Mouse (Mus musculus) natural killer cell, adult 2 months (primary cell): ENCODE results near the gene Rnf11.
"Not testable (repeated sequence)": the region's sequence is repeated elsewhere in the genome, so short reads cannot be mapped to it uniquely, and the experiment has no call there.

Experiments
- DNase-seq, 2 experiments: peaks; one replicate each; pipeline ENCODE4 v3.0.0; 2022; ENCODE audit warnings: low spot score in 2 of 2

The Rnf11 gene

DNA sequence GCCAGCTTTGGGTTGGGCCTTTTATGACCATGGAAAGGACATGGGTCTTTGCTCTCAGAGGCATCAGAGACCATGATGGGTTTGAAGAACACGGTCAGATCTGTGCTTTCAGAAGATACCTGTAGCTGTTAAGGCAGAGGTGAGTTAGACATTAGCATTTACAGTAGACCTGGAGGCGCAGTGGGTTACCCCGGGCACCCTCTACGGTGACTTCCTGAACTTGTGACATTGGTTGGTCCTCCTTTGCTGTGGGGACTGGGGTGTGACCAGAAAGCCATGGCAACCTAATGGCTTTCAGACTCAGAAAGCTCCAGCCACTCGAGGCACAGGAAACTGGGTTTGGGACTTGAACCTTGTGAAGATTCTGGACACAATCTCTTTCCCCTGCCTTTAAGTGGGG is 72.3 kb downstream of the Rnf11 start:
- no peak for DNase-seq

DNA sequence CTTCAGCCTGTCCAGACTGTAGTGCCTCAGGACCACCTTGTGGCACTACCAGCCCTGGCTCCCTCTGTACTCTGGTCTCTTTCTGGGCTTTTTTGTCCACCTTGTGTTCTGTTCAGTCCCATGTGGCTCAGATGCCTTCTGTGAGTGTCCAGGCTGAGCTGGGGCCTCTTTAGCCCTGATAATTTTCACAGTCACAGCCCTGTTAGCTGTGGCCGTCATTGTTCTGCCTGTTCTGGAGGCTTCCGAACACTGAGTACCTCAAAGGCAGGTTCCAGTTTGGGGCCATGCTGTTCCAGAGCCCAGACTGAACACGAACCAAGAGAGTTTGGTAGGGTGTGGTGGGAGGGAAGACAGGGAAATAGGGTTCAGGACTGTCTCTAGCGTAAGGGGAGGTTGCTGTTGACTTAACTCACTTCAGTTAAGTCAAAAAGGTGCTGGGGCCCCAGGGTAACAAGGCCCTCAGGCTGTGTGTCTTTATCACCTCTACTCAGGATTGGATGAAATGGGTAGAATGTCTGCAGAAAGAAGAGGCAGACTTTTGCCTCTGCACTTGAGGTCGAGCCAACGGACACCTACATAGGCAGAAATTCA is 73.1 kb downstream of the Rnf11 start:
- no peak for DNase-seq

DNA sequence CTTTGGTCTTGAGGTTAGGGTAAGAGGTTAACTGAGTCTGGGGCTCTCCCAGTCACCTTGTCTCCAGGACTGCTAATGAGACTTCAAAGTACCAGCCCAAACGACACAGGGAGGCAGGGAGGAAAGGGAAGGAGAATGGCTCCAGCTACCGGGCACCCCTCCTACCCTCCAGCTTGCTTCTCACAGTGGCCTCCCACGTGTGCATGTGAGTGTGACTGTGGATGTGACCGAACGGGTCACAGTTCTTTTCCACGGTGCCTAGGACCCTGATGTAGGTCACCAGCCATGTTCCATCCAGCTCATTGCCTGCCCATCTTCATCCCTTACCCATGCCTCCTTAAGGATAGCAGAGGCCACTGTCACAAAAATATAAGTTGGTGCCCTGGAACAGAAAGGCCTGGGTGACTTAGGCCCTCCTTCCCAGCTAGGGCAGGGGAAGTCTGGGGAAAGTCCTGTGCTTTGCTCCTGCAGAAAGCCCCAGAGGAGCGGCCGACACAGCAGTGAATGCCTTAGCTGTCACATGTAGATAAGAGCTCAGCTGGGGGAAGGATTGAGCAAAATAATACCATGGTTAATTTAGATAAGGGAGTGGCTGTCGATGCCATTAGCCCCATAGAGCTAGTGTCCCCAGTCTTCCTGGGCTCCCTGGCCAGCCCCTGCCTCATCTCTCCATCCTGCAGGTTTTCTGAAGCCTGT is 73.7 kb downstream of the Rnf11 start:
- no peak for DNase-seq

DNA sequence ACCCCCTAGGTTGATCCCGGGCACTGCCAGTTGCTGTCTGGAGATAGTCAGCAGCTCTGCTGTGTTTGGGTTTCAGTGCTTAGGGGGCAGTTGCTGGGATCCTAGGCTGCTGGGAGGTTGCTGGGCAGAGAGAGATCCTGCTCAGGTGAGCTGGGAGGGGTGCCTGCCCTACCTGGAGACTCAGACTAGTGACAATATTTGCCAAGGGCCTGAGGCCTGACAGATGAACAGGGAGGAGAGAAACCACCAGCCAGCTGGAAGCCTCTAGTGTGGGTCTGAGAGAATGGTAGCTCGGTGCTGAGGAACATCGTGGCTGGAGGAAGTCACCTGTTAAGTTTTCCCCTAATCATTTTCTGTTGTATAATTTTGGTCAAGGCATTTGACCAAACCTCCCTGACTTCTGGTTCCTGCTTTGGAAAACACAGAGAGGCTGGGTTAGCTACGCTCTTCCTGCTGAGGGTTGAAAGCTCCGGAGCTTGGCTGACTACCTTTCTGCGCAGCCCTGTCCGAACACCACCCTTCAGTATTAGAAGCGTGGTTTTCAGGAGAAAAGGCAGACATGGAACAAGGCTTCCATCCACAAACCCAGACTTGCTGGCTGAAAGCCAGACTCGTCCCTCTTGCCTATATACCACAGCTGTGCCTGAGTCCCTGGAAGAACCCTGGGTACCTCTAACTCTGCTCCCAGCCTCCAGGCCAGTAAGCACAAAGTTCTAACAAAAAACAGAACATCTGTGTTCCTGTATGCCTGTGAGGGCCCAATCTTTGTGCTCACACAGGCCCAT is 76.6 kb downstream of the Rnf11 start:
- DNase-seq = no peak

DNA sequence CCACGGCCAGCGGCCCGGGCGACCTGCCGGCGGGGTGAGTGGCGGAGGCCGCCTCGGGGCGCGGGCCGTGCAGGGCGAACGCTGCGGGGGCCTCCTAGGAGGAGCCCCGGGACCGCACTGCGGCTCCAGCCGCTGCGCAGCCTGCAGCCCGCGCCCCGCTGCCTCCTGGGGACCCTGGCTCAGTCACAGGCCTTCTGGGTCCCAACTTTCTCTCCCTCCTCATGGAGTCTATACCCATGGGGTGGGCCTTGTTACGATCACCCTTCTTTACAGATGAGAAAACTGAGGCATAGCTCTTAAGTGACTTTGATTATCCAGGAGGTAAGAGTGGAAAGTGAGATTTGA is 77.4 kb downstream of the Rnf11 start:
- no peak for DNase-seq

DNA sequence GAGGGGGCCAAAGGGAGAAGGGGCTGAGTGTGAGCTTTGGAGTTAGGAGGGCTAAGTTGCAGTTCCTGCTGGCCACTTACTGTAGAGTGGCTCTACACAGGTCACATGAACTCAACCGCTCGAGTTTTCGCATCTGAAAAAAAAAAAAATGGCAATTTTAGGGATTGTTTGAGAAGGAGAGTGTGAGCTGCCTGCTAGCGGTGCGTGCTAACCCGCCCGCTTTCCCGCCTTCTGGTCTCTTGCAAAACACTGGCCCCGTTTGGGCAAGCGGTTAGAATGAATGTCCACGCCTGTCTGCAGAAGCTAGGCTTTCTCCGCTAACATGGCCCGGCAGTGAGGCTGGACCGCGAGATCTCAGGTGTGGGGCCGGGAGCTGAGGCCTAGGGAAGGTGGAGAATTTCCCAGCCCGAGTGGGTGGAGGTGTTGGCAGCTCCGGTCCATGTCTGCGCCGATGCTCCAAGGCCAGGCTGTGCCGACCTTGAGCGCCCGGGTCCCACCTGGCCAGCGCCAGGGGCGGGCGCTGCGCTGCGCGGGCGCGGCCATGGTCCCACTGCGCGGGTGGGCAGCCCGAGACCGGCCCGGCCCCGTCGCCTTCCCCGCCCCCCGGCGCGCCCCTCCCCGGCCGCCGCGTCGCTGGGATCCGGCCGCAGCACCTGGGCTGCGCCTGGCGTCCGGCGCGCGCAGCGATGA is 77.9 kb downstream of the Rnf11 start, which contains the start of gene Ttc39a:
Ttc39a (plus strand) TSS at position 138 of the 690 bp plus-strand sequence.
- DNase-seq = no peak

DNA sequence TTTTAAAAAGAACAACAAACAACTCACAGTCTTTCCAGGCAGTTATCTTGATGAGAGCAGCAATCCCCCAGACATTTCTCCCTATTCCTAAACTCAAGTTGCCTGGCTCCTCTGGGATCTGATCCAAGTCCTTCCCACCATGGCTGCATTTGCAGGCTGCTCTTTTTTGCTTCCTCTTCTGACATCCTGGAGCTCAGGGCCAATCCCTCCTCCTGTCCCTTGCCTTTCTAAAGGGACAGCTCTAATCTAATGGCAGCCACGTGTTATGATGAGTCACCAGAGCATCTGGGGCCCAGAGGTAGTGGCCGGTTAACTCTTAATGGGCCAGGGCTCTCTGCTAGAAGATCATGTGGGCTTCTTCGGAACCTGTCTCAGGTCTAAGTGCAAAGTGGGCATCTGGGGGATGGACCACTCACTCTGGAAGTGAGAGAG is 78.5 kb downstream of the Rnf11 start:
- peak in 1 of 2 experiments; percentile 3 for DNase-seq

DNA sequence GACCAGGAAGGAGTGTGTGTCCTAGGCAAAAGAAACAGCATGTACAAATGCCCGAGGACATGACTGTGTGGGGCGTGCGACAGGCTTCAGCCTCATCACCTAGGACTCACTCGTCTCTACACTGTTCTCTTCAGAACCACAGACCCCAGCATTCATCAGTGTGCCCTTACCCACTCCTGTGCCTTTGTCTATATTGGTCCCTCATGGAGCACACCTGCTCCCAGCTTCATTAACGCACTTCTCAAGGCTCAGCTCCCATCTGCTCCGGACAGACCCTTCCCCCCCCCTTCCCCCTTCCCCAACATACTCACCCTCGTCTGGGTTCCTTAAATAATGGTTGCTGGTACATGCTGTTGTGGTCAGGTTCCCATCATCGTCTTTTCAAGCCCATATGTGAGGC is 79.1 kb downstream of the Rnf11 start:
- no peak for DNase-seq

DNA sequence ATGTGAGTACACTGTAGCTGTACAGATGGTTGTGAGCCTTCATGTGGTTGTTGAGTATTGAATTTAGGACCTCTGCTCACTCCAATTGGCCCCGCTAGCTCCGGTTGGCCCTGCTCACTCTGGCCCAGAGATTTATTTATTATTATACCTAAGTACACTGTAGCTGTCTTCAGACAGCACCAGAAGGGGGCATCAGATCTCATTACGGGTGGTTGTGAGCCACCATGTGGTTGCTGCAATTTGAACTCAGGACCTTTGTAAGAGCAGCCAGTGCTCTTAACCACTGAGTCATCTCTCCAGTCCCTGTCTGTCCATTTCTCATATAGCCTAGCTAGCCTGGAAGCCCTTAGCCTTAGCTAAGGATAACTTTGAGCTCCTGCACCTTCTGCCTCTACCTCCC is 79.6 kb downstream of the Rnf11 start:
- DNase-seq = not testable (repeated sequence)

DNA sequence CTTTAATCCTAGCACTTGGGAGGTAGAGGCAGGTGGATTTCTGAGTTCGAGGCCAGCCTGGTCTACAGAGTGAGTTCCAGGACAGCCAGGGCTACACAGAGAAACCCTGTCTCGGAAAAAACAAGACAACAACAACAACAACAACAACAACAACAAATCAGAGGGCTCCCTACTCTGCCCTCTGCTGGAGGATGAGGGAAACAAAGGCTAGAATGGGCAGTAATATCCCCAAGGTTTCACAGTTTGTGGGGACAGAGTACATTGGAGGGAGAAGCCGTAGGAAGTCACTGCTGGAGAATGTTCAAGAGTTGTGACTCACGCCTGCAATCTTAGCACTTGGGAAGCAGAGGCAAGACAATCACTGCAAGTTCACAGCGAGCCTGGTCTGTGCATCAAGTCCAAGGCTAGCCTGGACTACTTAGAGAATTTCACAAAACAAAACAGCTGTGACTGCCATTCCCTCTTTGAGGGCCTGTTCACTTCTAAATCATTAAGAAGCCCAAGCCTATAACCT is 83.3 kb downstream of the Rnf11 start:
- DNase-seq = no peak
